Comparison of ENCODE assay signal across 10 mouse cellular contexts in the genomic region with DNA sequence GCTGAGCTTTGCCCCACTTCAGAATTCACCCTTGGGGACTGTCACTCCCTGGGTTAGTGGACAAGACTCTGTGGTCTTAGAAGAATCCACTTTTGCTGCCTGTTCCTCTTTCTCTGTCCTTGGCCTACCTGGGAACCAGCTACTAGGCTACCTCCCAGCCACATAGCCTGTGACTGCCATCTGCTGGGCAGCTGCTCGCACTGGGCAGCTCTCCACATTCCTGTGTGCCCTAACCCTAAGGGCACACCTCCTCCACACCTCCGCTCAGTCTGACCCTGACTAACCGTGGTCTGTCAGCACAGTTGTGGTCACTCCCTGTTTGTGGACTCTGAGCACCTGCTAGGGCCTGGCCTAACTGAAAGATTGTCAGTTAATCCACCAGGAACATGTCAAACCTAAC. TPM values are rescaled to one million over a fixed set of nuclear protein-coding genes. Genes with fewer than 3 reads are reported as not detected.
A peak's percentile ranks its signal among the peaks of the same experiment; 100 is the strongest.
DNase-seq lines count a peak whose midpoint lies in the region; ATAC-seq lines count a peak whose summit lies in the region.
"Had no signal": no experiment of that assay in that cellular context is flagged by ENCODE, and none has a peak within 500 bp of the region (broad histone marks: within the 10 kb centered on the region; RNA-seq: fewer than 3 reads in every experiment).

No protein-coding gene starts in this region.

- H3K27ac ChIP-seq in lung, embryonic 16.5 days (ENCODE audit: low read length): no peak overlapping the region
- H3K27ac ChIP-seq in forebrain, embryonic 13.5 days: no peak overlapping the region
- H3K27ac ChIP-seq: midbrain, embryonic 12.5 days had no signal

- H3K4me1 ChIP-seq in lung, embryonic 16.5 days (replicated peaks; ENCODE audit: control insufficient read depth, insufficient read depth, low read length): peaks cover 3% of the 10 kb centered on the region; the same call in 1 of the 2 replicates
- H3K4me1 ChIP-seq in forebrain, embryonic 13.5 days: no peaks in the 10 kb centered on the region
- H3K4me1 ChIP-seq: midbrain, embryonic 12.5 days had no signal

- ATAC-seq in granulocyte monocyte progenitor cell, adult 5-6 weeks (replicated peaks; ENCODE audit: poor library complexity, severe bottlenecking): peak; percentile 85
- peak; percentile 21; the same call in 1 of the 2 replicates for ATAC-seq in lung, embryonic 16.5 days (ENCODE audit: low read depth)
- no peak for ATAC-seq in forebrain, embryonic 13.5 days

- no peaks in the 10 kb centered on the region for H3K27me3 ChIP-seq in lung, embryonic 16.5 days (ENCODE audit: control insufficient read depth, insufficient read depth, low read depth, low read length)
- H3K27me3 ChIP-seq in forebrain, embryonic 13.5 days: no peaks in the 10 kb centered on the region
- H3K27me3 ChIP-seq: midbrain, embryonic 12.5 days had no signal

- 53% methylated on average over 3 of the region's 3 CpGs for WGBS in lung, embryonic 16.5 days
- 86% methylated on average over 3 of the region's 3 CpGs for WGBS in forebrain, embryonic 13.5 days

- peak; percentile 21 for DNase-seq in ovary, adult 18-20 months (ENCODE audit: low spot score)
- no peak for DNase-seq in ovary, postnatal 10 days (ENCODE audit: low spot score)
- DNase-seq in adrenal gland, postnatal 25 days: peak; percentile 62
- peak; percentile 18 to 51 for DNase-seq in thymus, postnatal 10 days (ENCODE audit: low spot score in 2 of 2)
- DNase-seq in frontal cortex, postnatal 14 days (ENCODE audit: low spot score in 2 of 2): no peak

- no peak overlapping the region for H3K4me2 ChIP-seq in lung, embryonic 16.5 days (ENCODE audit: low read depth, low read length)
- H3K4me2 ChIP-seq in forebrain, embryonic 13.5 days: no peak overlapping the region
- H3K4me2 ChIP-seq: midbrain, embryonic 12.5 days had no signal

- H3K9me3 ChIP-seq in lung, embryonic 16.5 days (ENCODE audit: control insufficient read depth, low read length): no peaks in the 10 kb centered on the region
- H3K9me3 ChIP-seq in forebrain, embryonic 13.5 days (replicated peaks): no peaks in the 10 kb centered on the region
- H3K9me3 ChIP-seq: midbrain, embryonic 12.5 days had no signal

- H3K36me3 ChIP-seq in lung, embryonic 16.5 days (ENCODE audit: control insufficient read depth, insufficient read depth, low read length): peaks cover 11% of the 10 kb centered on the region
- H3K36me3 ChIP-seq in forebrain, embryonic 13.5 days (ENCODE audit: poor library complexity, severe bottlenecking): peaks cover 96% of the 10 kb centered on the region

- H3K9ac ChIP-seq in lung, embryonic 16.5 days (ENCODE audit: low read length): no peak overlapping the region
- H3K9ac ChIP-seq in forebrain, embryonic 13.5 days: no peak overlapping the region
- H3K9ac ChIP-seq: midbrain, embryonic 12.5 days had no signal

- H3K4me3 ChIP-seq in lung, embryonic 16.5 days (ENCODE audit: low read length): no peak overlapping the region
- H3K4me3 ChIP-seq in forebrain, embryonic 13.5 days: no peak overlapping the region
- H3K4me3 ChIP-seq: erythroblast, embryonic 14.5 days; midbrain, embryonic 12.5 days had no signal

RNA-seq across cellular contexts. Expression of gene Gm13420, which starts 19.9 kb away (rescaled TPM):
- total RNA-seq in adrenal gland, postnatal 25 days (2021): not detected in 2 replicates
- not detected in 2 replicates for total RNA-seq in granulocyte monocyte progenitor cell, adult 5-6 weeks (2014; fragmentation: Nextera tagmentation)
- not detected in 2 replicates for total RNA-seq in granulocyte monocyte progenitor cell, adult 5-6 weeks (2017)
- polyA plus RNA-seq in lung, embryonic 16.5 days (2015; fragmentation: Nextera tagmentation; extraction: Ambion mirVana): 0.45 and 1.9 TPM in 2 replicates
- polyA plus RNA-seq in forebrain, embryonic 13.5 days (2015; fragmentation: Nextera tagmentation; extraction: Ambion mirVana): not detected in 2 replicates
- polyA plus RNA-seq: erythroblast, embryonic 14.5 days; midbrain, embryonic 12.5 days had no signal

RNA-seq across cellular contexts. Expression of gene Gm13547, which starts 27.6 kb away (rescaled TPM):
- total RNA-seq in adrenal gland, postnatal 25 days (2021): not detected in 2 replicates
- total RNA-seq in granulocyte monocyte progenitor cell, adult 5-6 weeks (2014; fragmentation: Nextera tagmentation): not detected in 2 replicates
- not detected in 2 replicates for total RNA-seq in granulocyte monocyte progenitor cell, adult 5-6 weeks (2017)
- polyA plus RNA-seq in lung, embryonic 16.5 days (2015; fragmentation: Nextera tagmentation; extraction: Ambion mirVana): not detected in 2 replicates
- 0.72 TPM in 1 of 2 replicates, not detected in the other for polyA plus RNA-seq in forebrain, embryonic 13.5 days (2015; fragmentation: Nextera tagmentation; extraction: Ambion mirVana)
- polyA plus RNA-seq: erythroblast, embryonic 14.5 days had no signal

RNA-seq across cellular contexts. Expression of gene Coq4, which starts 55.7 kb away (rescaled TPM):
- total RNA-seq in adrenal gland, postnatal 25 days (2021): 19.7 and 23.0 TPM in 2 replicates
- 14.8 and 18.2 TPM in 2 replicates for total RNA-seq in granulocyte monocyte progenitor cell, adult 5-6 weeks (2014; fragmentation: Nextera tagmentation)
- 7.2 and 7.4 TPM in 2 replicates for total RNA-seq in granulocyte monocyte progenitor cell, adult 5-6 weeks (2017)
- polyA plus RNA-seq in lung, embryonic 16.5 days (2015; fragmentation: Nextera tagmentation; extraction: Ambion mirVana): 28.3 and 29.0 TPM in 2 replicates
- 30.4 and 33.5 TPM in 2 replicates for polyA plus RNA-seq in forebrain, embryonic 13.5 days (2015; fragmentation: Nextera tagmentation; extraction: Ambion mirVana)

RNA-seq across cellular contexts. Expression of gene Trub2, which starts 56.8 kb away (rescaled TPM):
- total RNA-seq in adrenal gland, postnatal 25 days (2021): 29.8 and 42.5 TPM in 2 replicates
- 31.4 and 39.4 TPM in 2 replicates for total RNA-seq in granulocyte monocyte progenitor cell, adult 5-6 weeks (2014; fragmentation: Nextera tagmentation)
- 28.2 and 64.7 TPM in 2 replicates for total RNA-seq in granulocyte monocyte progenitor cell, adult 5-6 weeks (2017)
- polyA plus RNA-seq in lung, embryonic 16.5 days (2015; fragmentation: Nextera tagmentation; extraction: Ambion mirVana): 33.9 and 38.3 TPM in 2 replicates
- polyA plus RNA-seq in forebrain, embryonic 13.5 days (2015; fragmentation: Nextera tagmentation; extraction: Ambion mirVana): 43.4 and 49.7 TPM in 2 replicates

Comparison
In these comparisons a context has a peak if more than half of its experiments do, and no peak if none do; other contexts are left out.
1. DNase-seq: peak in ovary, adult 18-20 months (single experiment), adrenal gland, postnatal 25 days (single experiment) and thymus, postnatal 10 days (2 of 2); none in ovary, postnatal 10 days (single experiment) and frontal cortex, postnatal 14 days (0 of 2).